Mouse (Mus musculus) embryonic facial prominence, embryonic 11.5 days (tissue): ENCODE results near the gene Dcx. TPM values are rescaled to one million over a fixed set of nuclear protein-coding genes. Genes with fewer than 3 reads are reported as not detected.

Experiments used
- ATAC-seq: fragments of 200-750 bp; cut with Nextera tagmentation; replicated peaks from 2 replicates; pipeline ENCODE4 v1.8.0; 2017; ENCODE audit warnings: low read depth; ENCODE audit not compliant: insufficient number of reproducible peaks, low FRiP score, low TSS enrichment
- DNase-seq: peaks from one replicate; pipeline ENCODE4 v3.0.0-alpha.2; 2015; ENCODE audit warnings: low spot score
- H3K27ac ChIP-seq: fragments of 300-500 bp; sonication (generic); replicated peaks from 2 replicates; pipeline ENCODE4 v1.5.1; 2014; ENCODE audit warnings: mild to moderate bottlenecking, low read depth, low read length, control low read depth
- H3K27me3 ChIP-seq: fragments of 300-500 bp; sonication (generic); 2 replicates; pipeline ENCODE4 v1.6.1; 2014; ENCODE audit warnings: mild to moderate bottlenecking, low read length, moderate library complexity, mixed read lengths; ENCODE audit not compliant: control insufficient read depth, insufficient read depth
- H3K36me3 ChIP-seq: fragments of 300-500 bp; sonication (generic); replicated peaks from 2 replicates; pipeline ENCODE4 v1.6.1; 2014; ENCODE audit warnings: low read depth, mild to moderate bottlenecking, low read length, moderate library complexity, mixed read lengths; ENCODE audit not compliant: control insufficient read depth, insufficient read depth
- H3K4me1 ChIP-seq: fragments of 300-500 bp; sonication (generic); 2 replicates; pipeline ENCODE4 v1.6.1; 2014; ENCODE audit warnings: low read length, mixed read lengths; ENCODE audit not compliant: control insufficient read depth, insufficient read depth
- H3K4me2 ChIP-seq: fragments of 300-500 bp; sonication (generic); 2 replicates; pipeline ENCODE4 v1.6.1; 2014; ENCODE audit warnings: low read depth, mild to moderate bottlenecking, control low read depth, low read length, moderate library complexity
- H3K4me3 ChIP-seq: fragments of 300-500 bp; sonication (generic); 2 replicates; pipeline ENCODE4 v1.5.1; 2014; ENCODE audit warnings: low read depth, low read length, control low read depth
- H3K9ac ChIP-seq: fragments of 300-500 bp; sonication (generic); replicated peaks from 2 replicates; pipeline ENCODE4 v1.6.1; 2014; ENCODE audit warnings: mild to moderate bottlenecking, control low read depth, low read length
- H3K9me3 ChIP-seq: fragments of 300-500 bp; sonication (generic); replicated peaks from 2 replicates; pipeline ENCODE4 v1.6.1; 2016; ENCODE audit warnings: mild to moderate bottlenecking, low read length, inconsistent platforms, mixed read lengths; ENCODE audit not compliant: control insufficient read depth
- WGBS: fragments of 180-500 bp; shearing (Covaris S2); extraction: QIAGEN DNeasy Blood & Tissue Kit; methylation state at CpG from one replicate; pipeline ENCODE4 v1.1.7; 2014; 5-methylcytosine and 5-hydroxymethylcytosine counted together
- microRNA-seq: library from miRNA; unstranded; fragments of <30 nt; microRNA quantifications from one replicate; pipeline ENCODE4, GENCODE M21; 2016; ENCODE audit warnings: borderline number of aligned reads
- polyA plus RNA-seq: library from polyadenylated mRNA; unstranded; fragments of >200 nt; fragmentation: Nextera tagmentation; extraction: Ambion mirVana; gene quantifications from 2 replicates; pipeline ENCODE4 v1.2.1, GENCODE M21; 2014

The Dcx gene
- polyA plus RNA-seq, 1 experiment from 2014 or later = 20.1 TPM

GRCm38 (mm10) chrX:143815948-143816347 lies 117.2 kb downstream of the Dcx start:
- H3K9me3 ChIP-seq = no peaks in the 10 kb centered on the region
- no peak overlapping the region for H3K4me2 ChIP-seq
- H3K27me3 ChIP-seq = no peaks in the 10 kb centered on the region
- H3K4me3 ChIP-seq = no peak overlapping the region
- WGBS = 78% methylated on average over 1 of the region's 1 CpGs
- DNase-seq = no peak
- H3K36me3 ChIP-seq = no peaks in the 10 kb centered on the region
- no peak for ATAC-seq
- H3K4me1 ChIP-seq = no peaks in the 10 kb centered on the region
- no peak overlapping the region for H3K27ac ChIP-seq
- no peak overlapping the region for H3K9ac ChIP-seq

Small RNA genes within 50 kb of the gene (microRNA-seq; reads per million reads assigned to microRNA genes)
- 1.9 reads per million for gene Gm47298

Other genes starting within 250 kb of the Dcx start
- gene Capn6, start 105.9 kb downstream of the Dcx start, polyA plus RNA-seq = 194 and 228 TPM in 2 replicates
- gene A730046J19Rik, start 220.4 kb upstream of the Dcx start, polyA plus RNA-seq = 0.13 and 0.22 TPM in 2 replicates